Mouse (Mus musculus) heart, adult 8-10 months (tissue): Measurements from ENCODE around the gene Ptgs1. TPM values are rescaled to one million over a fixed set of nuclear protein-coding genes. Genes with fewer than 3 reads are reported as not detected.

Source experiments
- DNase-seq: peaks from one replicate; pipeline ENCODE4 v3.0.0; 2022; ENCODE audit warnings: low spot score
- total RNA-seq, 4 experiments: library from RNA; stranded (reverse); gene quantifications; 2 replicates each; pipeline ENCODE4 v1.2.4; 2022

Ptgs1 gene
- total RNA-seq, 4 experiments from 2014 or later, result 10.9 to 23.6 (median 16.1) TPM

DNA sequence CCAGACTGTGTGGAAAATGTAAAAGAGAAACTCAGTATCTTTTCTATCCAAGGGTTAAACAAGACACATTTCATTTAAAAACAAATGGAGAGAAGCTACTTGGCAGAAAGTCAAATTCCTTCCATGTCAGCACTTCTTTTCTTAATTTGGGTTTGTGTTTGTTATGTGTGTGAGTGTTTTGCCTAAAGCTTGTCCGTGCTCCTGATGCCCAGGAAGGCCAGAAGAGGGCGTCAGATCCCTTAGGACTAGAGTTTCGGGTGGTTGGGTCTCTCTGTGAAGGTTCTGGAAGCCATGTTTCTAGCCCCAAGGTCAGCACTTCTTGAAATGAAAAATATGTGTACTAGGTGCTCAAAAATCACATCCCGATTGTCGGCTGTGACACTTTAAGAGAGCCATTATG is 15.8 kb upstream of the Ptgs1 start:
- DNase-seq, result no peak

DNA sequence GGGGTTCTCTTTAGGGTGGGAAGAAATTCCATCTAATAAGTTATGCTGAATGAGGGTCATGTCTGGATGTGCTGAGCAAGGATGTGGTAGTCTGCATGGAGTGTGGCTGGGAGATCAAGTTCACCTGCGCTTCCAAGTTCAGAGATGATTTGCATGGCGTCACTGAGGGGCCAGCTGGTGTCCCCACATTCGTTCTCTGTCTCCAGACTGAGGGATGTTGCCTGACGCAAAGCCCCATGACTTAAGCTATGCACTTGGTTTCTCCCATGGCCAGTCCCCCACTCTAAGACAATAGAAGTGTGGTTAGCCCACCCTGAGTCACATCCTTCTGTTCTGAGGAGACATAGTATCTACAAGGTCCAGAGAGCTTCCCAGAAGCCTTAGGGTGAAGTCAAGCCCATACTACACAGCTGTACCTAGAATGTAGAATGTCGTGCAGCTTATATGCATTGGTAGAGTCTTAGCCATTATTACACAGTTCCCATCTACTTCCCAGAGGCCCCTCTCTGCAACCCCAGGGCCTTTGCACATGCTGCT is 15.0 kb upstream of the Ptgs1 start:
- DNase-seq, result no peak

DNA sequence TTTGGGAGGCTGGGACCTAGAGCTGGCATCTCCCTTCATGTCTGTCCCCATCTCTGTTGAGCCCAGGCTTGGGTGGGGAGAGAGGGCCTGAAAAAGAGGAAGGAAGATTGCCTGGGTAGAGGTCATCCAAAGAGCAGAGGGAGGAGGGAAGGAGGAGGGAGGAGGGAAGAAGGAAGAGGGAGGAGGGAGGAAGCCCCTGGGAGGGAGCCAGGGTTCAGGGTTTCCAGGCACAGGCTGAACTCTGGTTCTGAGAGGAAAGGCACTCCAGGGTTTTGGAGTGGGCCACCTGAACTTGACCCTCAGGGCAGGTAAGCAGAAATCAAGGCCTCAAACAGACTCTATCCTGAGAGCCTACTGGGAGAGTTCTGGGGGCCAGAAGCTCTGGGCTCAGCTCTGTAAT is 13.7 kb upstream of the Ptgs1 start:
- DNase-seq, result no peak

DNA sequence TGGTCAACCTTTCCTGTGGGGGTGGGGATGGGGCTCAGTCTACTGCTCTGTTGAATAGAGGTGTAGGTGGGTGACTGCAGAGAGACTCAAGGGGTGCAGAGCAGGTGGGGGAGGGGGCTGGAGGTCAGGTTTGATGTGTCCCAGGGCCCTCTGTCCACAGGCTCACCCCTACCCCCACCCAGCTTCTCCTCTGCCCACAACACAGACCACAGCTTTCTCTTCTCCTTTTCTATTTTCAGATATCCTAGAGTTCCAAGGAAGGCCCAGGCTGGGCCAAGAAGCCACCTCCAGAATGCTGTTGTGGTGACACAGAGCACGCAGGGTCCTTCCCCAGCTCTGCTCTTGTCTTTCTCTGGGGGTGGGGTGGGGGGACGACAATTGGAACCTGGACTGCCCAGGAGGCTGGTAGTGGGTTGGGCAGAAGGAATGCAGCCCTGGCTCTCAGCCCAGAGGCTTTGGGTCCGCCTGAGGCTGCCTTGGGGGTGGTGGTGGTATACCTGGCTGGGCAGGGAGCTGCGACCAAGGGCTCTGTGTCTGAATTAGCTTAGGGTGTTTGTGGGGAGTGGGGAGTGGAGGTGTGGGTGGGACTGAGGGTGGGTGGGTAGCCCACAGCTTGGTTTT is 13.2 kb upstream of the Ptgs1 start:
- DNase-seq, result no peak

DNA sequence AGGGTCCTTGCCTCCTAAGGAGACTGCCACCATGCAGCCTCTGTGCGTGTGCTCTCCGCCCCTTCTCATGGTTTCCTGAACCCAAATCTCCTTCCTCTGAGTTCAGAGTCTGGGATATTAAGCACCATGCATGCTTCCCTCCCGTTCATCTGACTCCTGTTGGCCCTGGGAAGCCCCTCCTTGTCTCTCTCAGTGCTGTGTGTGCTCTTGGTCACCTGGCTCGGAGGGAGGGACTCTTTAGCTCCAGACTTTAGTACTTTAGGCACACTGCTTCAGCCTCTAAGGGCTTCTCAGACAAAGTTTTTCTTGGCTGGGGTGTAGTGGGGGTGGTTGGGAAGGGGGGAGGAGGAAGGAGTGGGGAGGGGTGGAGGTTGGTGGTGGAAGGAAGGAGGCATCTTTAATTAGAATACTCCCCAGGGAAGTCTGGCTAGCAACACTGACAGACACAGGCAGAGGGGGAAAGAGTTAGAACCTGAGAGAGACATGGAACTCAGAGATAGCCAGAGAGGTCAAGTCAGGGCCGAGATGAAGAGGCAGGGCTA is 12.5 kb upstream of the Ptgs1 start:
- DNase-seq, result no peak

DNA sequence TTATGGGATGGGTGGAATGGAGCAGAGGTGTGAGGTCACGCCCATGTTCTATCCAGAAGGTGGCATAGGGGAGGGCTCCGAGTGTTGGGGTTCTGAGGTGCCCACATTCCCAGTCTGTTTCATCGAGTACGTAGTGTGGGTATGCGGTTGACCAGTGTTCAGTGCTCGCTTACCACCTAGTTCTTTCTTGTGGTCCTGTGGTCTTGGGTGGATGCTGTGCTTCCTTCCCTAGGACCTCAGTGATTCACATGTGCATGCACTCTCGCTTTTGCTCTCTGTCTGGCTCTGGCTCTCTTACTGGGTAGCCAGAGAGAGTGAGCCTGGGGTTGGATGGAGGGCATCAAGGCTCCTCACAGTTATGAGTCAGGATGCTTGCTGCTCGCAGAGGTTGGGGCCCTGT is 10.1 kb upstream of the Ptgs1 start:
- DNase-seq, result no peak

DNA sequence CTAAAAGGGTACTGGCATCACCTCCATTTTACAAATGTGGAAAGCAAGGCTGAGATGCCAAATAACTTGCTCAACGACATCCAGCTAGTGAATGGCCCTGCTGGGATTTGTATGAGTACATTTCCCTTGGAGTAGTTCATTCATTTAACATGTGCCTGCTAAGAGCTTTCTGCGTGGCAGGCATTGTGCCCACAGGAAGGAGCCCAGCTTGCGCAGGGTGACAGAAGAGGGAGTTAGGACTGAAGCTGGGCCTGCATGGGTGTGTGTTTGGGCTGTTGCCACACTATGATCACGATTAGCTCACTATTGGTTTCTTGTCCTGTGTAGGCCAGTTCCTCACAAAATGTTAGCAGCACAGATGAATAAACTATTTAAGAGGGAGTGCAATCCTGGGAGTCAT is 9.3 kb upstream of the Ptgs1 start:
- DNase-seq, result no peak

DNA sequence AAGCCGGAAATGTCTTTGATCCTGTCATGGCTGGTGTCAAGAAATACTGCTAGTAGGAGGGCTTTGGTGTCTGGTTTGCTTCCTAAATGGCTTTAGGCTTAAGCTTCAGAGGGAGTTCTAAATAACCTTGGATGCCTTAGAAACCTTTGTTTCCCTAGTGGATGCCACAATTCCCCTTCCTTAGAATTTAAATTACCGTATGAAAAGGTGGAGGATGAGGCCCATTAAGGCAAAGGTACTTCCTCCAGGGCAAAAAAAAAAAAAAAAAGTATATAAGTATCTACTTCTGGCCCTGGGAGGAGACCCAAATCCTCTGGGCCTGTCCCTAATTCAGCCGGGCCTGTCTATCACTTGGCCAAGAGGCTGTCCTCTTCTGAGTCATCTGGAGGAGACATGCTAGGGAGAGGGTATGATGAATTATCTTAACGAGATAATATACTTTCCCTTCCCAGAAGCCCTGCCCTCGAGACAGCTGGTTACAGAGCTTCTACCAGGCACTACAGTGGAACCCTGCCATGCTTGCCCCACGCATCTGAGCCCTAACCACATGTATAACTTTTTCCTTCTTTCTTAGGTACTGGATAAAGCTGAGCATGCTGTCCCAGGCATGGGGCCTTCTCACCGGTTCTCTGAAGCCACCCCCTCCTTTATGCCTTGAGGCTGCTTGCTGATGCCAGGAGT is 7.9 kb upstream of the Ptgs1 start:
- no peak for DNase-seq

DNA sequence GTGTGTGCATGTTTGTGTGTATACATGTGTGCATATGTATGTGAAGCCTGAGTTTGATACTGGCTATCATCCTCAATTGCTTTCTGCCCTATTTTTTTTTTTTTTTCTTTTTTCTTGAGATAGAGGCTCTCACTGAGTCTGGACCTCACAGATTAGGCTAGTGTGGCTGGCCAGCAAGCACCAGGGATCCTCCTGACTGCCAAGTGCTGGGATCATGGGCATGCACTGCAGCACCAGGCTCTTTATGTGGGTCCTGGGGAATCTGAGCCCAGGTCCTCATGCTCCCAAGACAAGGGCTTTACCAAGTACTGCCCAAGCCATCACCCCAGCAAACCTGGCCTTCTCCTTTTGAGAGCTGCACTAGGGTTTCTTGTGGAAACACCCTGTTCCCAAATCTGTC is 6.8 kb upstream of the Ptgs1 start:
- no peak for DNase-seq

DNA sequence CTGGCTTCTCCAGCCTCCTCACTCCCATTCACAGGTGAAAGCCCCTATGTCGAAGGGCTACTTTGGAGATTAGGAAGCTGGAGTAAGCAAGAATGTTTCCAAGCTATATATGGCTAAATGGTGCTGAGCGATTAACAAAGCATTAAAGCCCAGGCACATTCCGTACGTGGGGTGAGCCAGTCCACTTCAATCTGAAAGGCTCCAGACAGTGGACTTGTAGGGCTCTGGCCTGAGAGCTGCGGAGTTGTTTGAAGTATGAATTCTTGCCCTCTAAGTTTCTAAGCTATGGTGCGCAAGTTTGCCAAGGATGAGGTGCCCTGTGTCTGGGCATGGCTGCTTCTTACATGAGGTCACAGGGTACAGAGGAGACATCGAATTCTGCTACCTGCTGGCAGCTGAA is 6.1 kb upstream of the Ptgs1 start:
- no peak for DNase-seq

DNA sequence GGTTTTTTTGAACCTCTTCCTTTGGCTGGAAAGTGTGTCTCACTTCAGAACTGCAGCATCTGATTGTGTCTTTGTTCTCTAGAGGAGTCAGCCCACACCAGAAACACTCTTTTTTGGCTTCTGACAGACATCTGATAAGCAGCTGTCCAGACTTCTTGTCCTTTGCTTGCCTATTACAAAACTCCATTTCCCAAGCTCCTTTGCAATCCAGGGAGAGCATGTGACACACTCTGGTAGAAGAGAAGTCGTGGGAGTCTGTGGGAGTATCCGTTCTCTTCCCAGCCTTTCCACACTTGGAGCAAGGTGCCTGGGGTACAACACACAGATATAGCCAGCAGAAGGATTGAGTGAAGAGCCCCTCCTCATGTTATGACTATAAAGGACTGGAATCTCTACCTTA is 5.6 kb upstream of the Ptgs1 start:
- no peak for DNase-seq

DNA sequence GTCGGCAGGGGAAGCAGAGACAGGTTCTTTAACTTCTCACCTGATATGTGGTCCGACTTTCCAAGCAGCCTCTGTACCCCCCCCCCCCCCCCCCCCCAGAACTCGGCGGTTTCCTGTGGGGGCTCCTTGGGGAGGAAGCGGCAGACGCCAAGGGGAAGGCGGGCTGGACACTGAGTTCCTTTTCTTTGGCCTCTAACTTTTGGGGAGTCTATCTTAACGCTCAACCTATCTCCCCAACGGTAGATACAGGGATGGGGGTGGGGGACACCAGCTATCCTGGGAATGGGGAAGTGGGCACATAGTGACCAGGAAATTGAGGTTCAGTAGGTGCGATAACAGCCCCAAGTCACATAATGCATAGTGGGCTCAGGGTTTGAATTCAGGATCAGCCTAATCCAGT is 741 bp downstream of the Ptgs1 start:
- no peak for DNase-seq

DNA sequence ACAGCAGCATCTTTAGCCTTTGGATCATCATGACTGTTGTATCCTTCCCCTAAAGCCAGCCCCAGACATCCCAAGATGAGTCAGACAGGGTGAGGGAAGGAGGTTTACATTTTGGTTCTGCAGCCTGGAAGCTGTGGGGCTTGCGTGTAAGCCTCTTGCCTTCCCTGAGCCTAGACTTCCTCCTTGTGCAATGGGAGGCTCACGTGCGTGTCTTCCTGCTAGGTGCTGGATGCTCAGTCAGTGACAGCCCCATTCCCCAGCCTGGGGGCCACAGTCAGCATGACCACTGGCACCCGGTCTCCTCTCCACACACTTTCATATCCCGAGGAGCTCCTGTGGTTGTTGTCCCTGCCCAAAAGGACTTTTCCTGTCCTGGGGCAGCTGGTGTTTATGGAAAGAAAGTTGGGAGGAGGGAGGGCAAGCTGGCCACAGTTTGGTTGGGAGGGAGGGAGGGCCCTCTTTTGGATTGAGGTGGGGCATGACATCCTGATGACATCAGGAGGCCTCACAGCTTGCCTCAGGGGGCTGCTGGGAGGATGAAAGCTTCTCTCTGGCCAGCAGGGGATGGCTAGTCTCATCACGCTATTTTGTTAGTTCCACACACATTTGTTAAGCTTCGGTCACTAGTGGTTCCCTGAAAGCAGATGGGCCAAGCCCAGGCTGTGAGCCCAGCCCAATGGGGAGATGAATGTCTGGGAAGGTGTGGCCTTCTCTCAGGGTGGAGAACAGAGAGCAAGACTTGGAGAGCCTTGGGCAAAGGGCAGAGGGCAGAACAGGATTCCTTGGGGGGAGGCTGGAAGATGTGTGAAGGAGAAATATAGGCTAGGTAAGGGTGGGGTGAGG is 4.5 kb downstream of the Ptgs1 start:
- DNase-seq, result no peak

DNA sequence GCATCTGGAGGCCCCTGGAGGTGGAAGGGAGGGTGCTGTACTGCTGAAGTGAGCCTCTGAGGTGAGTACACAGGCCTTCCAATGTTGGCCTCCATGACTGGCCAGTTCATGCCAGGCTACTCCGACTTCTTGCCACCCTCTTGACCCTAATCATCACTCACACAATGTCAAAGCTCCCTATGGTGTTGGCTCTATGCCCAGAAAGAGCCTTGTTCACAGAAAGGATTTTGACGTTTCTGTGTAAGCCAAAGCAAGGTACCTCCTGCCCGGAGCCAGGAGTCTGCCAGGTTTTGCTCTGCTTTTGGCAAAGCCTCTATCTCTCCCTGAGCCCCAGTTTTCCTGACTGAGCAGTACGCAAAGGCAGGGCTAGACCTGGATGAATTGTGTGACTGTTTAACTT is 5.7 kb downstream of the Ptgs1 start:
- peak; percentile 71 for DNase-seq

DNA sequence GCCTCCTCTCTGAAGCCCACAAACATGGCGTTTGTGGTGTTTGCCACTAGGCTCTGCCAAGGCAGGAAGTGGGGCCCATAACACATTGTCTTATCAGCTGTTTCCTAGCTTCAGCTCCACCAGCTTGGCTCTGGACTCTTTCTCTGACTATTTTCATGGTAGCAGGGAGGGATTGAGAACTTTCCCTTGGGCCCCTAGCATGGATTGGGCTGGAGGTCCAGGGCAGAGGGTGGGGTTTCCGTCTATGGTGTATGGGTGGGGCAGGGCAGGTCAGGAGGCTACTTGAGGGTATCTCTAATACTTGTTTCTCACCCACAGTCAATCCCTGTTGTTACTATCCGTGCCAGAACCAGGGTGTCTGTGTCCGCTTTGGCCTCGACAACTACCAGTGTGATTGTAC is 6.7 kb downstream of the Ptgs1 start:
- no peak for DNase-seq

DNA sequence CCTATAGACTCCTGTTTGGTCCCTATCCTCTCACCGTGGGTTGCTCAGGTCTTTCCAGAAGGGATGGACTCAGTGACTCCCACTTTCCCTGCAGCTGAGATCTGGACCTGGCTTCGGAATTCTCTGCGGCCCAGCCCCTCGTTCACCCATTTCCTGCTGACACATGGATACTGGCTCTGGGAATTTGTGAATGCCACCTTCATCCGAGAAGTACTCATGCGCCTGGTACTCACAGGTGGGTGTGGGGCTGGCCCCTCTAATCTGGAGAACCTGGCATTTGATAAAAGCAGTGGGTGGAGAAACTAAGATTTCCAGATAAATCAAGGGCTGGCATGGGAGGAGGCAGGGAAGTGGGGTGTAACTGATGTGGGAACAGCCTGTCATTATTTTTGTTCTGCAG is 7.3 kb downstream of the Ptgs1 start:
- no peak for DNase-seq

DNA sequence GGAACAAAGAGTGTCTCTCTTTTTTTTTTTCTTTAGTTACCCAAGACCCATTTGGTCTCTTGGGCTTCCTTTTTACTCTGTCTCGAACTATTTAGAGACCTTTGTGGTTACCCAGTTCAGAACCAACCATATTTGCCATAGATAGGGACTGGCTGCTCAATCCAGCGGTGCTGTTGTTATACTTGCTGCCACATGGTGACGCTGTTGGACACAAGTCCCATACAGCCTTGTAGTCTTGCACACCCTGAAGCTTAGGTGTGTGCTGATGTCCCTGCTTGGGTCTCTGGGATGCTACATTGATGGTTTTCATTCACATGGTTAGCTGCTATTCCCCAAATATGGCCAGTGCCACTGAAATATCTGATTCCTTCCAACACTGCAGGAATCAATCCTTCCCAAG is 8.2 kb downstream of the Ptgs1 start:
- DNase-seq, result no peak

DNA sequence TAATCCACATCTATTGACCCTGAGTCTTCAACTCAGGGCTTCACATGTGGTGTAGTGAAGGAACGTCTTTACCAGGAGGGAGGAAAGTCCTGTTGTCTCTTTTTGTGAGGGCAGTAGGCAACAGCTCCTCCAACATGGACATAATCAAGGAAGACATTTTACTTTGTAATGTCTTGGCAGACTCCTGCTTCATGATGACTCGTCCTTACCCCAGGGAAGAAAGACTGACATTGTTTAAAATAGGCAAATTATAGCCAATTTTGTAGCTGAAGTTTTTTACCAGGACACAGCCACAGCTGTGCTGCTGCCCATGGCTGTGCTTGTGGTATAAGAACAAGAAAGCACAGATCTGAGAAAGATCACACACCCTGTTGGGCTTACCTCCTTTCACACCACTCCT is 8.7 kb downstream of the Ptgs1 start:
- DNase-seq, result no peak

DNA sequence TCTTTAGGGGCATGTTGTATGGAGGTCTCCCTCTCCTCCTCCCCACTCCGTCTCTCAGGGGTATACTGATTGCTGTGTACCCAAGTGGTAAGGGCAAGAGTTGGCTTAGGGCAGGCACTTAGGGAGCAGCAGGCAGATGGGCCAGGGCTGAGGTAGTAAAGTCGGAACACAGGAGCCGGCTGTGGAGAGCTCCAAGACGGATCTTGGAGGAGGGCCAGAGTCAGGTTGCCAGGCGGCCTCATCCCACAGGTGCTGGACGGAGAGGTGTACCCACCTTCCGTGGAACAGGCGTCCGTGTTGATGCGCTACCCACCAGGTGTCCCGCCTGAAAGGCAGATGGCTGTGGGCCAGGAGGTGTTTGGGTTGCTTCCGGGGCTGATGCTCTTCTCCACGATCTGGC is 12.3 kb downstream of the Ptgs1 start:
- no peak for DNase-seq

DNA sequence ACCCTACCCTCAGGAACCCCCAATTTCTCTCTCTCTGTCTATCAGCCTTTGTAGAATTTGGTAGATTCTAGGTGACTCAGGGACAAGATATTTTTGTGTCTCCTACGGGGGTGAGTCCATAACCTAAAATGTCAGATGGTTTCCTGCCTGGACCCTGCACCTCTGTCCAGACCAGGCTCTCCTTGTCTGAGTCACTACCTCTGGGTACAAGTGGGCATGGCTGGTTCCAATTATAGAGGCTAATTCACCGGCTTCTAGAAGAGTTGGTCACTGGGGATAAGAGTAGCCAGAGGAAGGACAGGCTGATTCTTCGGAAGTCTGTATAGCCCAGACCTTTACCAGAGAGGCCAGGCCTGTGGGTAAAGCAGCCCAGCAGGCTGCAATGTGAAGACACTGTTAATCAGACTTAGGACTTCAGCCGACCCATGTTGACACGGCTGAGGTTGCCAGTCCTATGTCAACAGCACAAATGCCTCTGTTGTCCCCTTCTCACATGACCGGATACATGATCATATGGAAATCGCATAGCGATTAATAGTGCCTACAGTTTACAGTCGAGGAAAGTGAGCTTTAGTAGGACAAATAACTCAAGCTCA is 13.2 kb downstream of the Ptgs1 start:
- no peak for DNase-seq

DNA sequence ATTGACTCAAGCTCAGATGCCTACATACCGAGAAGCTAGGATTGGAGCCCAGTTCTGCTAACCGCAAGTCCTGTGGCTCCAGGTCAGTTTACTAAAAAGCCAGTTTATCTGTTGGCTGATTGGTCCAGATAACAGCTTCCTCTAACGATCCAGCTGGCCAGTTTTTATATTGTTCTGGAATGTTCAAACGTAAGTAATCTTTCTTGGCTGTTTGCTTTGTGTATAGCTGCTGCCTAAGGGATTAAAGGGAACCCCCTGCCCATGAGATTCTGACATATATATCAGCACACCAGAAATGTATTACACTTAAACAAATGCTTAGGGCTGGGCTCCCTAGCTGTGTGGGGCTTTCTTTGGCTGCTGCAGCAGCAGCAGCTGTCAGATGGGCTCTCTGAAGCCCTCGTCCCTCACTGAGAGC is 13.7 kb downstream of the Ptgs1 start:
- no peak for DNase-seq

DNA sequence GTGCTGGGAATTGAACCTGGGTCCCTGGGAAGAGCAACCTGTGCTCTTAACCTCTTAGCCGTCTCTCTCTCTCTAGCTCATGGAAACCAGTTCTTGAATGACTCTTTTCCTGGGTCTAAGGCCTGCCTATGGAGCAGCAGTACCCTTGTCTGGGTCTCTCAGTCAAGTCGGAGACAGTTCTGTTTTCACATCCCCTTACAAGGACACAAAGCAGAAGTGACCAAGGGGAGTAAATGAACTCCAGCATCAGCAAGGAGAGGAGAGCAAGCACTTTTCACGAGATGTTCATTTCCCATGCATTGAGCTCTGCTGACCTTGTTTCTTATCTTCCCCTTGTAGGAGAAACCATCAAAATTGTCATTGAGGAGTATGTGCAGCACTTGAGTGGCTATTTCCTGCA is 14.5 kb downstream of the Ptgs1 start:
- DNase-seq, result no peak
